Mouse (Mus musculus) ES-E14 (cell line): ENCODE measurements around the gene Gja1.

ENCODE experiments used
- CHD2 ChIP-seq: IDR thresholded peaks from 2 replicates; pipeline ENCODE4 v1.6.1; 2014; ENCODE audit warnings: mild to moderate bottlenecking, low read depth, low read length, inconsistent platforms
- HCFC1 ChIP-seq: IDR thresholded peaks from 2 replicates; pipeline ENCODE4 v1.6.1; 2012; ENCODE audit warnings: low read length, inconsistent platforms, borderline replicate concordance; ENCODE audit not compliant: insufficient read depth
- MAFK ChIP-seq: IDR thresholded peaks from 2 replicates; pipeline ENCODE4 v1.6.1; 2014; ENCODE audit warnings: mild to moderate bottlenecking, low read depth, low read length, inconsistent platforms; ENCODE audit not compliant: insufficient read depth
- ZC3H11A ChIP-seq: IDR thresholded peaks from 2 replicates; pipeline ENCODE4 v1.6.1; 2012; ENCODE audit warnings: low read depth, mild to moderate bottlenecking, inconsistent platforms, low read length, borderline replicate concordance
- ZNF384 ChIP-seq: IDR thresholded peaks from 2 replicates; pipeline ENCODE4 v1.6.1; 2012; ENCODE audit warnings: low read depth, low read length, inconsistent platforms

DNA sequence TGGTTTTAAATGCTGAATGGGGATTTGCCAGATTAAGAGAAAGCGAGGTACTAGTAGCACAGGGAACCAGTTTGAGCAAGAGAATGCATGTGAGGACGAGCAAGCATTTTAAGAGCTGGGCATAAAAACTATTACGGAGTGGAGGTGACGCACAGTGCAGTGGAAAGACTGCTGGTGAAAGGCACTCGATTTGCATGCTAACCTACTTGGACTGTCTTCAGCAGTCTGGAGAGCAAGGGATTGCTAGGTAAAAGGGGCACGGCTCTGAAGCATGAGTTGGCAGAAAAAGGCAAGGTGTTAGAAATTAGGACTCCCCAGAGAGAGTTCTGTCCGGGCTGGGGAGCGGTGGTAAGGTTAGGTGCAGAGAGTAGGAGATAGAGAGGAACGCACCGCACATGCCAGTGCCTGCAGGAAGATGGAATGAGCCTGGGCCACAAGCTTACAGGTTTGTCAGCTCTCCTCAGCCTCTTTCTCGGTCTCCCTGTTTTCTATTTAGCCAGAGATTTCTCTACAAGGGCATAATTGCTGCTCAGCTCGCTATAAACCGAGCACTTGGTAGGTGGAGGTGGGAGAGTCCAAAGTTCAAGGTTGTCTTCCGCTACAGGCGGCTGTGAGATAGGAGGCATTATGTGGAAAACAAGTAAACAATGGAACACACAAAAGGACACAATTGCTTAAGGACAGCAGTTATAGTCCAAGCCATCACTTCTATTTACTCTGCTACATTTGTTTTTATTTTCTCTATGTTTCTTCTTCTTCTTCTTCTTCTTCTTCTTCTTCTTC, 48.1 kb downstream of the Gja1 start:
- TF ChIP-seq ZC3H11A (no peak), ZNF384 (no peak), MAFK (0 out of 2 replicates have a peak, but pooled peaks have one; percentile 53), HCFC1 (no peak), CHD2 (no peak)
